Mouse (Mus musculus) spleen, adult 12 weeks (tissue): ENCODE results near the gene Mapk1ip1.
A peak's percentile ranks its signal among the peaks of the same experiment; 100 is the strongest.

ENCODE experiments used
- DNase-seq: peaks from one replicate; pipeline ENCODE4 v3.0.0; 2022; ENCODE audit warnings: low spot score

The Mapk1ip1 gene

GRCm38 (mm10) chr7:138840594-138841021 is 5.5 kb downstream of the Mapk1ip1 start:
- DNase-seq = peak; percentile 17

DNA sequence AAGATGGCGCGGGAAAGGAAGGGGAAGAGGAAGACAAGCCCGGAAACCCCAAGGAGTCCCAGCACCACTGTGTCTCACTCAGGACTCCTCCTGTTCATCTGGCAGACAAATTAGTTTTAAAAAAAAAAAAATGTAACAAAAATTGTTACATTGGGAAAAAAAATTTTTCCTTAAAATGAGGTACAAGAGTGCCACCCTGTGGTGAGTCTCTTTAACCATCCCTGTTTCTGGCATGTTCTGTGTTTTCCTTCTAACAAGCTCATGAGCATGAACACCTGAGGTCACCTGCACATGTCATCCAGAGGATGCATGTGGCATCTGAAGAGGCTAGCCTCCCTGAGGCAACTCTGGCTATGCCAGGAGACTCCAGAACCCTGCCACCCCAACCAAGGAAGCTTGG is 11.0 kb downstream of the Mapk1ip1 start:
- DNase-seq = no peak

- peak; percentile 15 for DNase-seq
Measured at GRCm38 (mm10) chr7:138827812-138828211, 18.3 kb downstream of the Mapk1ip1 start.

DNA sequence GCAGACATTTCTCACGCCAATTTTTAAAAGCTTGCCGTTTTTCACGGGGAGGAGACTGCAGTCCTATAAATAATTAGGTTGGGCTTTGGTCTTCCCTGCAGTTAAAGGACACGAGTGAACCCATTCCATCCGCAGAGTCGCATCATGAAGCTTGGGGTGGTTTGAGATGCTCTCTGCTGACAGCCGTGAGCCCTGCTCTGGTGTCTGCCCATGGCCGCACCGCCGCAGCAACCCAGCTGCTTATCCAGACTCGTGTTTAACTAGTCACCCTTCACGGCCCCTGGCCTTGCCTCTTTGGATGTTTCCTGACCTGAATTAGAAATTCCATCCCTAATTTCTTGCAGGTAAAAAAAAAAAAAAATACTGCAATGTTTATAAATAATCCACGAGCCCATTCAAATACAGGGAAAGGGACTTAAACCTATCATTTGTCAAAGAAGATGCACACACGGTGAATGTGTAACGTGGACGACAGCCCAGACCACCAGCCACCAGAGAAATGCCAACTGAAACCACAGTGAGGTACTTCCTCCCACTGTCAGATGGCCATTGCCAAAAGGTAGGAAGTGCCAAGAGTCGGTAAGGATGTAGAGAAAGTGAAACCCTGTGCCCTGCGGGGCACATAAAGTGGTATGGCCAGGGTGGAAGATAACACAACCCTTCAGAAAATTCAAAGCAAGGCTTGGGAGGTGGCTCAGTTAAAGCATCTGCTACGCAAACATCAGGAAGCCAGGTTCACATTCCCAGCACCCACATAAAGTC is 20.9 kb downstream of the Mapk1ip1 start:
- no peak for DNase-seq

DNA sequence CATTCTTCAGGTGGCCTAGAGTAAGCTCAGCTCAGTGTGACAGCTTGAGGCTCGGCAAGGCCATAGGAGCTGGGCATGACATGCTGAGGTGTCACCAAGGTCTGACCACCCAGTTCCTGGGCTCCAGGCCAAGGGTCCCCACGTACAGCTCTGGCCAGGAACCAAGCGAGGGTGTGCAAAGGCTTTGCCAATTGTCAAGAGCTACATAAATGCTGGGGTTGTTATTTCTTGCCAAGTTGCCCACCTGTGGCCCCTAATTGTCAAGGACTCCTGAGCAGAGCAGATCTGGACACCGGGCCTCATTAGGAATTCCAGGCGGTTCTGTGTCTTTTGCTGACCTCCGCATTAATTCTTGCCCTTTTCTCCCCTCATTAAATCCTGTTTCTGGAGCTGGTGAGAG is 21.6 kb downstream of the Mapk1ip1 start:
- no peak for DNase-seq

- DNase-seq = no peak
Measured at GRCm38 (mm10) chr7:138818314-138818713, 27.8 kb downstream of the Mapk1ip1 start.

- no peak for DNase-seq
Measured at GRCm38 (mm10) chr7:138813213-138813875, 32.7 kb downstream of the Mapk1ip1 start.

GRCm38 (mm10) chr7:138807146-138807545 is 38.9 kb downstream of the Mapk1ip1 start:
- no peak for DNase-seq

- DNase-seq = no peak
Measured at GRCm38 (mm10) chr7:138803386-138803785, 42.7 kb downstream of the Mapk1ip1 start.

DNA sequence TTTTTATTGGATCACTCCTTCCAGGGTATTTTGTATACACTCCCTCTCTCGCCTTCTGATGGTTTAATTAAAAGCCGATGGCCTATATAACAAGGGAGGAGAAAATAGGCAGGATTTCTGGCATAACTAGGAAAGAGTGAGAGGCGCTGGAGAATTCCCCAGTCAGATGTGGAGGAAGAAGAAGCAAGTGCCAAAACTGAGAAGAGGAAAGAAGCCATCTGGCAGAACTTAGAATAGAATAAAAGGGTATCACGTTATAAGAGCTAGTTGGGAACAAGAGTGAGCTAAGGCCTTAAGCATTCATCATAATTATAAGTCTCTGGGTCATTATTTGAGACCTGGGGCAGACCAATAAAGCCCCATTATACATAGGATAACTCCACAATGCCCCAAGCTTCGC is 58.0 kb downstream of the Mapk1ip1 start:
- DNase-seq = no peak
